Mouse (Mus musculus): Measurements from ENCODE around the gene Sox12.
A peak's percentile ranks its signal among the peaks of the same experiment; 100 is the strongest.
"Not testable (repeated sequence)": the region's sequence is repeated elsewhere in the genome, so short reads cannot be mapped to it uniquely, and the experiment has no call there.

Gene Sox12

DNA sequence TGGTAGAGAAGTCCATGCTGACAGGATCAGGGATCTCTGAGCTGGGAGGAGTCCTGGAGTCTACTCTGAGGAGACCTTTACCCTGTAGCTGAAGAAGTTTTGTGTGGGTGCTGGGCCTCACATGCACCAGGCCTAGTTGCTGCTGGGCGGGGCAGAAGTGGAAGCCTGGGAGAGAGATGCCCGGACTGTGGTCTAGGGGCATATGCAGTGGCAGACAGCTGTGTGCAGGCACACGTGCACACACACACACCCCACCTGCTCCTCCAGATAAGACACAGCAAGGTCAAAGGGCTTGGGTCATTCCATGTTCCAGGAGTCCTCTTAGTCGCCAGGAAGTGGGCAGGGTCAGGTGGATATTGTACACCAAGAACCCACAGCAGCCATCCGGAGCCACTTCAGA lies 38.2 kb downstream of the Sox12 start:
- no peak for DNase-seq (ENCODE audit: low spot score in 2 of 2)

DNA sequence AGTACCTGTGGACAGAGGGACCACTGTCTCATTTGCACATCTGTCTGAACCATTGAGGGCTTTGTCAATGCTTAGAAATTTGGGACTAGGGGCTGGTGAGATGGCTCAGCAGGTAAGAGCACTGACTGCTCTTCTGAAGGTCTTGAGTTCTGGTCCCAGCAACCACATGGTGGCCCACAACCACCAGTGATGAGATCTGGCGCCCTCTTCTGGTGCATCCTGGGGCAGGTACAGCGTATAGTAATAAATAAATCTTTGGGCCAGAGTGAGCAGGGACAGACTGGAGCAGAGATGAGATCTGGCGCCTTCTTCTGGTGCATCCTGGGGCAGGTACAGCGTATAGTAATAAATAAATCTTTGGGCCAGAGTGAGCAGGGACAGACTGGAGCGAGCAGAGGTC lies 38.9 kb downstream of the Sox12 start:
- not testable (repeated sequence) for DNase-seq (ENCODE audit: low spot score in 2 of 2)

DNA sequence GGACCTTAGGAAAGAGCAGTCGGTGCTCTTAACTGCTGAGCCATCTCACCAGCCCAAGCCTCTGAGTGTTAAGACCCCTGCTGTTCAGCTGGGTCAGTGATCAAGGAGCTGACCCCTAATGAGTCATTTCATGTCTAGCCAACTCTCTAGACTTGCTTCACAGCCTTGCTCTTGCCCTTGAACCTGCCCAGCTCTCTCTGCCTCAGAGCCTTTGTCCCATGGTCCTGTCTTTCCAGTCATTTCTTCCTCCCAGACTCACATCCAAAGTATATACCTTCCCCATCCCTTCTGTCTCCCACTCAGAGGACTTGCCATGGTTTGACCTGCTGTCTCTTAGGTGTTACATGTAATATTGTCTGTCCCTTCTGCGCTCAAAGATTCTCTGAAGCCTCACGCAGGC lies 40.6 kb downstream of the Sox12 start:
- no peak for DNase-seq (ENCODE audit: low spot score in 2 of 2)

DNA sequence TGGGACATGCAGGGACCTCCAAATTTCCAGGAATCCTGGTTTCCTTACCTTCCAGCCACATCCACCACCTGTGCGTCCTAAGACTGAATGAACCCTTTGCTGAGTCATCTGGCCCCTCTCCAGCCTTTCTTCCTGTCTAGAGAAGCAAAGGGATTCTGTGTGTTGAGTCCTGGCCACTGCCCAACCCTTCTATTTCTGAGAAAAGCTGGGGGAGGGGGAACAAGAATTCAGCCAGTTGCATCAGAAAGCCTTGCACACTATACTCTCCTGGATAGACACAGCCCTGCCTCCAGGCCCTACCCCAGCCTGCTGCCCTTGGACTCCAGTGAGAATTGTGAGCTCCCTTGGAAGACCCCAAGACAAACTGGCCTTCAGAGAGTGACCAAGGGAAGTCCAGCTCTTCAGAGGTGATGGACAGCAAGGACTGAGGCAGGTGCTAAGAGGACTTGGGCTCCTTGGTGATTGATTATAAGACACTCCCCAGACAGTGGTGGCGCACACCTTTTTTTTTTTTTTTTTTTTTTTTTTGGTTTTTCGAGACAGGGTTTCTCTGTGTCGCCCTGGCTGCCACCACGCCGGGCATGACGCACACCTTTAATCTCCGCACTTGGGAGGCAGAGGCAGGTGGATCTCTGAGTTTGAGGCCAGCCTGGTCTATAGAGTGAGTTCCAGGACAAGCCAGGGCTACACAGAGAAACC lies 47.9 kb downstream of the Sox12 start:
- DNase-seq (ENCODE audit: low spot score in 2 of 2): peak; percentile 52 to 66

DNA sequence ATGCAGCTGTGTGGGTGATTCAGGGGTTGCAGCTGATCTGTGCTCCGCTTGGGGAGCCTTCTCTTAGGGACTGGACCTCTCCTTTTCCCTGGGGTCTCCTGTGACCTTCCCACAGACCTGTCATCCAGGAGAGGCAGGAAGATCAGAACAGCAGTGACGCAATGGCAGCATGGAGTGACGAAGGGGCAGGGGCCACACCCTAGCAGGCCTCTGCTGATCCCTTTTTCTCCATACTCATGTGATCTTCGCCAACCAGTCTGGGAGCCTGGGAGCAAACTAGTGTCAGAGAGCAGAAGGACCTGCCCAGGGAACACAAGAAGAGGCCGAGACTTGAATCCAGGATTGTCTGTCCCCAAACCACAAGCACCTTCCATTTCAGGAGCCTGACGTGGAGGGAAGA lies 48.7 kb downstream of the Sox12 start:
- no peak for DNase-seq (ENCODE audit: low spot score in 2 of 2)

DNA sequence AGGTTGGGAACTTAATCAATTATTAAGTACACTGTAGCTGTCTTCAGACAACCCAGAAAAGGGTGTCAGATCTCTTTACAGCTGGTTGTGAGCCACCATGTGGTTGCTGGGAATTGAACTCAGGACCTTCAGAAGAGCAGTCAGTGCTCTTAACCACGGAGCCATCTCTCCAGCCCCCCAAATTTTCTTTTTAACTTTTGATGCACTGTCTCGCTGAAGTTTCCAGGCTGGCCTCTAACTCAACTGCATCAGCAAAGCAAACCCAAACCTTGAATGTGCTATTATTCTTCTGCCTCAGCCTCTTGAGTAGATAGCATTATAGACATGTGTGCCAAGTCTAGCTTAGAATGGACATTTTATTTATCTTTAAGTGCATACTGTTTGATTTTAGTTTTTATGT lies 50.1 kb downstream of the Sox12 start:
- DNase-seq (ENCODE audit: low spot score in 2 of 2): no peak

DNA sequence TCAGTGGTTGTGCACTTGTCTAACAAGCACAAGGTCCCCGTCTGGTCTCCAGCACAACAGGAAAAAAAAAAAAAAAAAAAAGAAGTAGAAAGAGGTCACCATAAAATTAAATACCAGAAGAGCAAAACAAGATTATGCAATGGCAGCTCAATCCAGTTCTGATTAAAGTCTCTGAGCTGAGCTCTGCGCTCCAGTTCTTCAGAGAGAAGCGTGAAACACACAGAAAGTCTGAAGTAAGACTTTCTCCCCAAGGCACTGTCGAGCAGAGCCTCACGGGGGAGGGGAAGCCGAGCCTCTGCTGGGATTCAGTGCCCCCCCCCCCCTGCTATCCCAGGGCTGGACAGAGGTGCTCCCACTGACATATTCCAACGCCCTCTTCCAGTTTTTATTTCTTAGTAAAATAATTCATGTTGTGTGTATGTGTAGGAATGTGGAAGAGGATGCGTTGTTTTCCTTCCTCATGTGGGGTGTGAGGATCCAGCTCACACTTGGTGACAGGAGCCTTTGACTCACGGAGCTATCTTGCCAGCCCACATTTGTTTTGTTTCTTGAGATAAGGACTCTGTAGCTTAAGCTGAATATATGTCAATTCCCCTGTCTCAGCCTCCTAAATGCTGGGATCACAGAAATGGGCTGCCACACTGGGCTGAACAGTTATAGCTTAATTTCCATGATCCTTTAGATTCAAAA lies 50.9 kb downstream of the Sox12 start:
- DNase-seq (ENCODE audit: low spot score in 2 of 2): no peak

DNA sequence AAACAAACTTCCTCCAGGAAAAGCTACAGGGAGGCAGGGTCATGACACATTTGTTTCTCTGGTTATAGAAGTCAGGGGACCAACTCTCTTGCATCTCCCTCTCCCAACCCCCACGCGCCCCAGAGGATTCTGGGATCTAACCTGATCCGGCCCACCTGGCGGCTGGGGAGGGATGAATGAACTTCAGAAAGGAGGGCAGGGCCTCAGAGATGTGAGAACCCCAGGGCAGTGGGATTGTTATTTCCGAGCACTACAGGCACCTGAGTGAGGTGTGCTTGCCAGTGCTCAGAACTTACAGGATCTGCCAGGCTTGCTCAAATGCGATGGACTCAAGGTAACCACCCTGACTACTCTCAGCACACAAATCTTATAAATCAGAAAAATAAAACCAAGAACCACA lies 52.5 kb downstream of the Sox12 start:
- DNase-seq (ENCODE audit: low spot score in 2 of 2): no peak

DNA sequence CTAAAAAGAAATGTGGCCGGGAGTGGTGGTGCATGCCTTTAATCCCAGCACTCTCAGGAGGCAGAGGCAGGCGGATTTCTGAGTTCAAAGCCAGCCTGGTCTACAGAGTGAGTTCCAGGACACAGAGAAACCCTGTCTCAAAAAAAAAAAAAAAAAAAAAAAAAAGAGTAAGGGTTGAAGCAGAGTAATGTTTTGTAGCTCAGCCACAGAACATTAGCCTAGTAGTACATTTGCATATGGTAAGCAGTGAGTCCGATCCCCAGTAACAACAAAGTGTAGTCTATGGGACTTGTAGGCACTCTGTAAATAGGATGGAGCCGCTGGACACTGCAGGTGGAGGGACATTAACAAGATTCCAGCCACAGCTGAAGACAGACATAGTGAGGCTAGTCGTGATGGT lies 53.0 kb downstream of the Sox12 start:
- DNase-seq (ENCODE audit: low spot score in 2 of 2): no peak

DNA sequence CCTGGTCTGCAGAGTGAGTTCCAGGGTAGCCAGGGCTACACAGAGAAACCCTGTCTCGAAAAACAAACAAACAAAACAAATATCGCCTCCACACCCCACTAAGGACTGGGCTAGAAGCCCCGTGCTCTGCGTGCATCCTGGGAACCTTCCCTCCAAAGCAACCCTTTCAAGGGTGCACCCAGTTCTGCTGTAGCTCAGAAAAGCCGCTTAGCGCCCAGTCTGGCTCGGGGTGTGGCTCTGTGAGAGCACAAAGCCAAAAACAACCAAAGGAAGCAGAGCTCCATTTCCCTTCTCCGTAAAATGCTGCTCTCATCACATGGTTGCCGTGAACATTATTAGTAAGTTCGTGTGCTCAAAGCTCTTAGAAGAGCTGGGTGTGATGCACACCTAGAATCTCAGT lies 53.5 kb downstream of the Sox12 start:
- no peak for DNase-seq (ENCODE audit: low spot score in 2 of 2)
